9 mouse cellular contexts compared by ENCODE assay signal in genomic region chr8:83577384-83577791, GRCm38 (mm10). TPM values are rescaled to one million over a fixed set of nuclear protein-coding genes. Genes with fewer than 3 reads are reported as not detected.
DNase-seq lines count a peak whose midpoint lies in the region; ATAC-seq and TF ChIP-seq lines count a peak whose summit lies in the region.
"Had no signal": no experiment of that assay in that cellular context is flagged by ENCODE, and none has a peak within 500 bp of the region (broad histone marks: within the 10 kb centered on the region; RNA-seq: fewer than 3 reads in every experiment).

No protein-coding gene starts in this region.

- H3K9ac ChIP-seq in lung, embryonic 14.5 days, result peak overlapping the region; percentile 28; the same call in 1 of the 2 replicates
- peak overlapping the region; percentile 62 for H3K9ac ChIP-seq in heart, embryonic 12.5 days
- no peak overlapping the region for H3K9ac ChIP-seq in limb, embryonic 12.5 days (replicated peaks)

- no peaks in the 10 kb centered on the region for H3K27me3 ChIP-seq in lung, embryonic 14.5 days (ENCODE audit: insufficient read depth, low read length)
- no peaks in the 10 kb centered on the region for H3K27me3 ChIP-seq in cerebellum, adult 2 months (ENCODE audit: control insufficient read depth, insufficient read depth, low read length)
- H3K27me3 ChIP-seq in heart, embryonic 12.5 days (replicated peaks), result no peaks in the 10 kb centered on the region
- H3K27me3 ChIP-seq in limb, embryonic 12.5 days, result no peaks in the 10 kb centered on the region

- no peak for DNase-seq in lung, embryonic 14.5 days
- no peak for DNase-seq in lung, postnatal 25 days (ENCODE audit: low spot score)
- peak; percentile 92 for DNase-seq in adrenal gland, adult 2 months
- DNase-seq in cerebellum, adult 2 months, result peak; percentile 27
- DNase-seq in adipocyte (ENCODE audit: low spot score), result no peak
- DNase-seq in urinary bladder, postnatal 25 days (ENCODE audit: low spot score), result no peak

- TF ChIP-seq POLR2A in cerebellum, adult 2 months (IDR thresholded peaks at IDR 0.05; ENCODE audit: borderline replicate concordance, insufficient read depth, low read length), result no peak

- no peak for ATAC-seq in lung, embryonic 14.5 days (ENCODE audit: insufficient read depth)
- no peak; the same call in 1 of the 2 replicates for ATAC-seq in heart, embryonic 12.5 days (ENCODE audit: insufficient number of reproducible peaks, low FRiP score)
- ATAC-seq in limb, embryonic 12.5 days (ENCODE audit: insufficient number of reproducible peaks, insufficient read depth, low FRiP score, low TSS enrichment, low read depth), result no peak

- H3K9me3 ChIP-seq in lung, embryonic 14.5 days (ENCODE audit: low read depth, low read length), result no peaks in the 10 kb centered on the region
- no peaks in the 10 kb centered on the region for H3K9me3 ChIP-seq in heart, embryonic 12.5 days (replicated peaks)
- no peaks in the 10 kb centered on the region for H3K9me3 ChIP-seq in limb, embryonic 12.5 days

- H3K4me2 ChIP-seq in lung, embryonic 14.5 days, result peak overlapping the region; percentile 31; the same call in 1 of the 2 replicates
- peak overlapping the region; percentile 41; the same call in 1 of the 2 replicates for H3K4me2 ChIP-seq in heart, embryonic 12.5 days
- H3K4me2 ChIP-seq in limb, embryonic 12.5 days, result 0 out of 2 replicates have a peak overlapping the region, but pooled peaks have one; percentile 5

- H3K36me3 ChIP-seq in lung, embryonic 14.5 days (ENCODE audit: insufficient read depth), result peaks cover 24% of the 10 kb centered on the region
- peaks cover 13% of the 10 kb centered on the region for H3K36me3 ChIP-seq in heart, embryonic 12.5 days
- peaks cover 50% of the 10 kb centered on the region for H3K36me3 ChIP-seq in limb, embryonic 12.5 days

- 46% methylated on average over 9 of the region's 9 CpGs for whole genome bisulfite sequencing in lung, embryonic 14.5 days
- WGBS in cerebellum, adult 2 months, result 15% methylated on average over 9 of the region's 9 CpGs
- WGBS in heart, embryonic 12.5 days, result 36% methylated on average over 9 of the region's 9 CpGs
- WGBS in limb, embryonic 12.5 days, result 65% methylated on average over 9 of the region's 9 CpGs

- H3K27ac ChIP-seq in lung, embryonic 14.5 days (ENCODE audit: low read depth), result peak overlapping the region; percentile 95
- H3K27ac ChIP-seq in cerebellum, adult 2 months (ENCODE audit: insufficient read depth, low read length), result no peak overlapping the region
- peak overlapping the region; percentile 95 for H3K27ac ChIP-seq in heart, embryonic 12.5 days (ENCODE audit: poor library complexity, severe bottlenecking)
- H3K27ac ChIP-seq in limb, embryonic 12.5 days, result peak overlapping the region; percentile 82

- TF ChIP-seq CTCF in lung, embryonic 14.5 days (IDR thresholded peaks at IDR 0.05; ENCODE audit: low read depth), result no peak
- TF ChIP-seq CTCF in cerebellum, adult 2 months (IDR thresholded peaks at IDR 0.05; ENCODE audit: borderline replicate concordance, insufficient read depth, low read depth, low read length), result no peak

- H3K4me1 ChIP-seq in lung, embryonic 14.5 days (ENCODE audit: insufficient read depth), result peaks cover 15% of the 10 kb centered on the region
- H3K4me1 ChIP-seq in cerebellum, adult 2 months (ENCODE audit: control insufficient read depth, insufficient read depth, low read length), result peaks cover 77% of the 10 kb centered on the region
- H3K4me1 ChIP-seq in heart, embryonic 12.5 days (replicated peaks), result peaks cover 81% of the 10 kb centered on the region
- H3K4me1 ChIP-seq in limb, embryonic 12.5 days (replicated peaks), result peaks cover 46% of the 10 kb centered on the region

- H3K4me3 ChIP-seq in lung, embryonic 14.5 days (ENCODE audit: low read depth, low read length), result no peak overlapping the region
- no peak overlapping the region for H3K4me3 ChIP-seq in cerebellum, adult 2 months (replicated peaks; ENCODE audit: insufficient read depth, low read depth, low read length)
- no peak overlapping the region for H3K4me3 ChIP-seq in heart, embryonic 12.5 days
- no peak overlapping the region for H3K4me3 ChIP-seq in limb, embryonic 12.5 days (replicated peaks)

RNA-seq across cellular contexts. Expression of gene Ndufb7, which starts 10.9 kb away (rescaled TPM):
- polyA plus RNA-seq in lung, embryonic 14.5 days (2014; fragmentation: Nextera tagmentation; extraction: Ambion mirVana), result 361 and 362 TPM in 2 replicates
- 100 to 1,000 TPM; 209 to 258 TPM for total RNA-seq in adrenal gland, adult 2 months (2021)
- polyA plus RNA-seq in adrenal gland, adult 2 months (2012; rRNA removed), result 402 and 495 TPM in 2 replicates
- polyA plus RNA-seq in cerebellum, adult 2 months (2012; rRNA removed), result 394 and 445 TPM in 2 replicates
- polyA plus RNA-seq in heart, embryonic 12.5 days (2016; fragmentation: Nextera tagmentation; extraction: Ambion mirVana), result 547 and 555 TPM in 2 replicates
- polyA plus RNA-seq in limb, embryonic 12.5 days (2016; fragmentation: Nextera tagmentation; extraction: Ambion mirVana), result 302 and 305 TPM in 2 replicates

RNA-seq across cellular contexts. Expression of gene Tecr, which starts 30.4 kb away (rescaled TPM):
- polyA plus RNA-seq in lung, embryonic 14.5 days (2014; fragmentation: Nextera tagmentation; extraction: Ambion mirVana), result 531 and 570 TPM in 2 replicates
- 100 to 1,000 TPM; 409 to 723 TPM for total RNA-seq in adrenal gland, adult 2 months (2021)
- 1,113 and 1,272 TPM in 2 replicates for polyA plus RNA-seq in adrenal gland, adult 2 months (2012; rRNA removed)
- polyA plus RNA-seq in cerebellum, adult 2 months (2012; rRNA removed), result 1,238 and 1,304 TPM in 2 replicates
- polyA plus RNA-seq in heart, embryonic 12.5 days (2016; fragmentation: Nextera tagmentation; extraction: Ambion mirVana), result 445 and 456 TPM in 2 replicates
- 577 and 580 TPM in 2 replicates for polyA plus RNA-seq in limb, embryonic 12.5 days (2016; fragmentation: Nextera tagmentation; extraction: Ambion mirVana)

RNA-seq across cellular contexts. Expression of gene Dnajb1, which starts 30.6 kb away (rescaled TPM):
- polyA plus RNA-seq in lung, embryonic 14.5 days (2014; fragmentation: Nextera tagmentation; extraction: Ambion mirVana), result 54.9 and 61.3 TPM in 2 replicates
- total RNA-seq in adrenal gland, adult 2 months (2021), result 10 to 100 TPM; 21.8 to 61.9 TPM
- polyA plus RNA-seq in adrenal gland, adult 2 months (2012; rRNA removed), result 21.8 and 27.3 TPM in 2 replicates
- 29.9 and 33.0 TPM in 2 replicates for polyA plus RNA-seq in cerebellum, adult 2 months (2012; rRNA removed)
- polyA plus RNA-seq in heart, embryonic 12.5 days (2016; fragmentation: Nextera tagmentation; extraction: Ambion mirVana), result 45.1 and 47.4 TPM in 2 replicates
- 68.4 and 72.8 TPM in 2 replicates for polyA plus RNA-seq in limb, embryonic 12.5 days (2016; fragmentation: Nextera tagmentation; extraction: Ambion mirVana)

RNA-seq across cellular contexts. Expression of gene Olfr370, which starts 41.8 kb away (rescaled TPM):
- polyA plus RNA-seq in lung, embryonic 14.5 days (2014; fragmentation: Nextera tagmentation; extraction: Ambion mirVana), result not detected in 2 replicates
- not detected for total RNA-seq in adrenal gland, adult 2 months (2021)
- not detected in 2 replicates for polyA plus RNA-seq in adrenal gland, adult 2 months (2012; rRNA removed)
- not detected in 2 replicates for polyA plus RNA-seq in cerebellum, adult 2 months (2012; rRNA removed)
- polyA plus RNA-seq in heart, embryonic 12.5 days (2016; fragmentation: Nextera tagmentation; extraction: Ambion mirVana), result not detected in 2 replicates
- not detected in 2 replicates for polyA plus RNA-seq in limb, embryonic 12.5 days (2016; fragmentation: Nextera tagmentation; extraction: Ambion mirVana)
- polyA plus RNA-seq: neural tube, embryonic 14.5 days had no signal

Comparison
In these comparisons a context has a peak if more than half of its experiments do, and no peak if none do; other contexts are left out.
1. DNase-seq: peak in adrenal gland, adult 2 months (single experiment) and cerebellum, adult 2 months (2 of 2); none in lung, embryonic 14.5 days (single experiment), lung, postnatal 25 days (single experiment), adipocyte (single experiment) and urinary bladder, postnatal 25 days (single experiment).
2. Peak in every context shown above with its lines, with median percentiles within 50 percentile points of each other: H3K4me2 ChIP-seq.